Mouse (Mus musculus): ENCODE results near the gene Imp4. TPM values are rescaled to one million over a fixed set of nuclear protein-coding genes. Genes with fewer than 3 reads are reported as not detected.

Imp4 gene
- total and polyA plus RNA-seq, 2 experiments = 11.2 to 32.1 TPM

DNA sequence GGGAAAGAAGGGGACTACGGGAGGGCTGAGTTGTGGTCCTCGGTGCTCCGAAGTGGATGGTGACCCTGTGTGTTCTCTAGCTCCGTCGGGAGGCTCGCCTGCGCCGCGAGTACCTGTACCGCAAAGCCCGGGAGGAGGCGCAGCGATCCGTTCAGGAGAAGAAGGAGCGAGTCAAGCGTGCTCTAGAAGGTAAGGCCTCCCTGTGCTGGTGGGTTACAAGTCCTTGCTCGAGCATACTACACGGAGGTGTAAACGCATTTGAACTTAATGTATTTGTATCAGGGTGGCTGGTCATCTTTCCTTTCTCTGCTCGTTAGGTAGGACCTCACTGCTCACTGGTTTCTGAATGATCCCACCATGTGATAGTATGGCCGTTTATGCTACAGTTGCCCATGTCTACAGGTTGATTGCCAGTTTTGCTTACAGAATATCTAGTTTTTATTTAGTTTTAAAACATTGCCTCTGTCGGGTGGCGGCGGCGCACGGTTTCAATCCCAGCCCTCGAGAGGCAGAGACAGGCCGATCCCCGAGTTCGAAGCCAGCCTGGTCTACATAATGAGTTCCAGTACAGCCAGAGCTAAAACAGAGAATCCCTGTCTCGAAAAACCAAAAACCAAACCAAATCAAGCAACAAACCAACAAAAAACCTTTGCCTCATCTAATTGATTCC lies 445 bp downstream of the Imp4 start:
- Histone ChIP-seq H3K9ac (ENCODE audit: low read depth, low read length) (peak overlapping the region; percentile 62), H3K79me2 (ENCODE audit: control insufficient read depth, insufficient read depth, low read length) (no peaks in the 10 kb centered on the region), H3K36me3 (ENCODE audit: control insufficient read depth, insufficient read depth, low read length) (peaks cover 10% of the 10 kb centered on the region; the same call in 1 of the 2 replicates), H3K4me3 (ENCODE audit: insufficient read depth, low read depth, low read length) (peak overlapping the region; percentile 73), H3K27ac (replicated peaks; ENCODE audit: insufficient read depth, low read depth, low read length) (peak overlapping the region; percentile 14; the same call in 1 of the 2 replicates), H3K4me1 (ENCODE audit: control insufficient read depth, insufficient read depth, low read length) (no peaks in the 10 kb centered on the region), H3K27me3 (ENCODE audit: control insufficient read depth, insufficient read depth, low read length) (no peaks in the 10 kb centered on the region)
- TF ChIP-seq CTCF (IDR thresholded peaks at IDR 0.05; ENCODE audit: low read depth, low read length) (peak; percentile 45), POLR2A (IDR thresholded peaks at IDR 0.05; ENCODE audit: extremely low read depth, insufficient read depth, low read length) (no peak)
- WGBS = 7% methylated on average over 31 of the region's 31 CpGs
- no peak for DNase-seq (ENCODE audit: extremely low read depth, low read depth, low spot score)

DNA sequence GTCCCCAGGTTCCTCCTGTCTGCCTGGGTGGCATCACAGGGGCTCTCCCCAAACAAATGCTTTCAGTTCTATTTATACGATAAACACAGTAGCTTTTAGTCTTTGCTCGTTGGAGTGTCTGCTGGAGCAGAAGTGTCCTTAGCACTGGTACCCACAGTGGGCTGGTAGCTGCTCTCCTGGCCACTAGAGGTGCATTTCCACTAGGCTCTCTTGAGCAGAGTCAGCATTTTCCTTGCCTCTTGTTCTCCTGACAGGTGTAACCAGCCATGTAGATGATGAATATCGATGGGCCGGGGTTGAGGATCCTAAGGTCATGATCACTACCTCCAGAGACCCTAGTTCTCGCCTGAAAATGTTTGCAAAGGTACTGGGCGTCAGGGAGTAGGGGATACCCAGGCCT lies 3.5 kb downstream of the Imp4 start:
- Histone ChIP-seq H3K36me3 (ENCODE audit: control insufficient read depth, insufficient read depth, low read length) (peaks cover 12% of the 10 kb centered on the region; the same call in 1 of the 2 replicates), H3K27ac (replicated peaks; ENCODE audit: insufficient read depth, low read depth, low read length) (no peak overlapping the region)

DNA sequence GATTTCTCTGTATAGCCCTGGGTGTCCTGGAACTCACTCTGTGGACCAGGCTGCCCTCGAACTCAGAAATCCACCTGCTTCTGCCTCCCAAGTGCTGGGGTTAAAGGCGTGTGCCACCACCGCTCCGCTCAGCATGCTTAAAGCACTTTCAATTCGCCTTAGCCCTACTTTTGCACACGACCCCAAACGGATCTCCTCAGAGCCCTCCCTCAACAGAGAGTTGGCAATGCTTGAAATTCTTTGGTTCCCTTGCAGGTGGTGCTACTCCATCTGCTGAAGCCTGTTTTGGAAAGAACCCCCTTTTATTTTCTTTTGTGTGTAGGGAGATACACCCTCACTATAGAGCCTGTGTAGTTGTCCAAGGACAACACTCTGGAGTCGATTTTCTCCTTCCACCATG lies 18.8 kb downstream of the Imp4 start:
- Histone ChIP-seq H3K27ac (replicated peaks; ENCODE audit: insufficient read depth, low read depth, low read length) (no peak overlapping the region), H3K36me3 (ENCODE audit: control insufficient read depth, insufficient read depth, low read length) (no peaks in the 10 kb centered on the region), H3K27me3 (ENCODE audit: control insufficient read depth, insufficient read depth, low read length) (peaks cover 2% of the 10 kb centered on the region; the same call in 1 of the 2 replicates), H3K4me3 (ENCODE audit: insufficient read depth, low read depth, low read length) (no peak overlapping the region), H3K79me2 (ENCODE audit: control insufficient read depth, insufficient read depth, low read length) (no peaks in the 10 kb centered on the region), H3K4me1 (ENCODE audit: control insufficient read depth, insufficient read depth, low read length) (no peaks in the 10 kb centered on the region), H3K9ac (ENCODE audit: low read depth, low read length) (no peak overlapping the region)
- WGBS = 50% methylated on average over 8 of the region's 8 CpGs
- no peak for DNase-seq (ENCODE audit: extremely low read depth, low read depth, low spot score)
- TF ChIP-seq POLR2A (IDR thresholded peaks at IDR 0.05; ENCODE audit: extremely low read depth, insufficient read depth, low read length) (no peak), CTCF (IDR thresholded peaks at IDR 0.05; ENCODE audit: low read depth, low read length) (no peak)

More for the DNA sequence above, 3.5 kb downstream of the Imp4 start:
- Histone ChIP-seq H3K79me2 (ENCODE audit: control insufficient read depth, insufficient read depth, low read length) (no peaks in the 10 kb centered on the region), H3K4me1 (ENCODE audit: control insufficient read depth, insufficient read depth, low read length) (no peaks in the 10 kb centered on the region), H3K27me3 (ENCODE audit: control insufficient read depth, insufficient read depth, low read length) (no peaks in the 10 kb centered on the region), H3K4me3 (ENCODE audit: insufficient read depth, low read depth, low read length) (no peak overlapping the region), H3K9ac (ENCODE audit: low read depth, low read length) (no peak overlapping the region)
- WGBS = 95% methylated on average over 6 of the region's 6 CpGs
- TF ChIP-seq POLR2A (IDR thresholded peaks at IDR 0.05; ENCODE audit: extremely low read depth, insufficient read depth, low read length) (no peak), CTCF (IDR thresholded peaks at IDR 0.05; ENCODE audit: low read depth, low read length) (no peak)
- no peak for DNase-seq (ENCODE audit: extremely low read depth, low read depth, low spot score)

DNA sequence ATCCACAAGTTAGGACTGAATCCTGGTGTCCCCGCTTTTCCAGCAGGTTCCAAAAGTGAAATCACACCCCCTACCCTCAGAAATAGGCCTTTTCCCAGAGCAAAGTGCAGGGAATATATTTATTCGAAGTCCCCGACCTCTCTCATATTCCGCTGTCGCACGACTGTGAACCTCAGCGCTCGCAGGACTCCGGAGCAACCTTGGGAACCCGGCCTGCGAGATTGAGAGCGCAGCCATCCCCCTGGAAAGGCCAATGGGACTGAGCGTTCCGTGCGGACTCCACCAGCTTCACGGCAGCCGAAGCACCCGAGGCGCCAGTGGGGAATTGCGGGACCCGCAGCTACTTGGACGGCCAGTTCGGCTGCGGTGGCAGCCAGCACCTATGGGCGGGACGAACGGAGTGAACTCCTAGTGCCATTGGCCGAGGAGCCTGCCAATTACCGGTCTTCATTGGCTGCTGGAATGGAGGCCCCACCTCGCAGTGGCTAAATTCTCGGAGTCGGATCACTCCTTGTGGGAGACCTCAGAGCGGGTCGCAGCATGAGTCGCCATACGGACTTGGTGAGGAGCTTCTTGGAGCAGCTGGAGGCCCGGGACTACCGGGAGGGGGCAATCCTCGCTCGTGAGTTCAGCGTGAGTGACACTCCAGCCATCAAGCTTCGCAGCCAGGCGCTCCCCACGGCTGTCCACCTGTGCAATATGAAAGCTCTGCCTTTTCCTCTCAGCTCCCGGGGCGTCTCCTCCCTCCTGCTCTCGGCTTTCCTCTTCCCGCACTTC lies 19.8 kb downstream of the Imp4 start, which contains the start of gene Ptpn18:
Ptpn18 (plus strand) TSS at position 479 of the 777 bp plus-strand sequence.
- under 1% methylated on average over 48 of the region's 48 CpGs for WGBS
- H3K9ac ChIP-seq (ENCODE audit: low read depth, low read length) = peak within 1 kb of the TSS; percentile 69
- no peaks in the 10 kb centered on the region for H3K36me3 ChIP-seq (ENCODE audit: control insufficient read depth, insufficient read depth, low read length)
- peaks cover 2% of the 10 kb centered on the region; the same call in 1 of the 2 replicates for H3K27me3 ChIP-seq (ENCODE audit: control insufficient read depth, insufficient read depth, low read length)
- H3K4me3 ChIP-seq (ENCODE audit: insufficient read depth, low read depth, low read length) = peak within 1 kb of the TSS; percentile 78
- H3K79me2 ChIP-seq (ENCODE audit: control insufficient read depth, insufficient read depth, low read length) = no peaks in the 10 kb centered on the region
- no peaks in the 10 kb centered on the region for H3K4me1 ChIP-seq (ENCODE audit: control insufficient read depth, insufficient read depth, low read length)
- no peak within 1 kb of the TSS for H3K27ac ChIP-seq (replicated peaks; ENCODE audit: insufficient read depth, low read depth, low read length)
- TF ChIP-seq CTCF (IDR thresholded peaks at IDR 0.05; ENCODE audit: low read depth, low read length) (peak; percentile 20; the same call in 1 of the 2 replicates), POLR2A (IDR thresholded peaks at IDR 0.05; ENCODE audit: extremely low read depth, insufficient read depth, low read length) (no peak)
- DNase-seq (ENCODE audit: extremely low read depth, low read depth, low spot score) = peak; percentile 71

DNA sequence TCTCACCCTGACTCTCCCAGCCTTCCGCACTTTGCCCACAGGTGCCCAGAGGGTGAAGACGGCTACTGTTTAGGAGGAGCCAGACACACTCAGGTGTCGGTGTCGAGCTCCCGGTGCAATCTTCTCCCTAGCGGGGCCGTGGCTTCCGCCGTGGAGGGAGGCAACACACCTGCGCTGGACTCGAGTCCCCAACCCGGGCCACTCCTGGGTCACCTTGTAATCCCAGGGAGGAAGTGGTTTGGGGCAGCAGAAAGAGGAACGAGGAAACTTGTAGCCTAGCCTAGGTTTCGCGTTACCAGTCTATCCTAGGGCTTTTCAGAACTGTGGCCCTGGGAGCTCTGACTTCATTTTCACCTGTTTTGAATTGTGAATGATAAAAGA lies 20.4 kb downstream of the Imp4 start:
- WGBS = 7% methylated on average over 15 of the region's 15 CpGs
- H3K27me3 ChIP-seq (ENCODE audit: control insufficient read depth, insufficient read depth, low read length) = peaks cover 2% of the 10 kb centered on the region; the same call in 1 of the 2 replicates
- DNase-seq (ENCODE audit: extremely low read depth, low read depth, low spot score) = no peak

More for the DNA sequence above, 20.4 kb downstream of the Imp4 start:
- no peak for TF ChIP-seq POLR2A (IDR thresholded peaks at IDR 0.05; ENCODE audit: extremely low read depth, insufficient read depth, low read length)
- TF ChIP-seq CTCF (IDR thresholded peaks at IDR 0.05; ENCODE audit: low read depth, low read length) = no peak
- Histone ChIP-seq H3K9ac (ENCODE audit: low read depth, low read length) (peak overlapping the region; percentile 48), H3K4me1 (ENCODE audit: control insufficient read depth, insufficient read depth, low read length) (no peaks in the 10 kb centered on the region), H3K4me3 (ENCODE audit: insufficient read depth, low read depth, low read length) (peak overlapping the region; percentile 78), H3K79me2 (ENCODE audit: control insufficient read depth, insufficient read depth, low read length) (no peaks in the 10 kb centered on the region), H3K27ac (replicated peaks; ENCODE audit: insufficient read depth, low read depth, low read length) (no peak overlapping the region), H3K36me3 (ENCODE audit: control insufficient read depth, insufficient read depth, low read length) (no peaks in the 10 kb centered on the region)
